Mouse (Mus musculus) cerebellum, adult 11-12 months (tissue): ENCODE measurements at regions not wholly inside any gene's neighbourhood (a gene's known extent, or its start where the extent isn't known, plus 50 kb on each side); places are given as distances from the start of the nearest gene placed in this dataset.

Source experiments
- DNase-seq: peaks from one replicate; pipeline ENCODE4 v3.0.0; 2022

- DNase-seq = peak; percentile 86
These were observed 275.3 kb upstream of the Slc24a5 start for GRCm38 (mm10) chr2:124792633-124793036.

GRCm38 (mm10) chr2:124811709-124812108 lies 256.2 kb upstream of the Slc24a5 start:
- DNase-seq = no peak

GRCm38 (mm10) chr2:124816814-124817213 lies 251.1 kb upstream of the Slc24a5 start:
- DNase-seq = no peak

GRCm38 (mm10) chr2:124819846-124820245 lies 248.1 kb upstream of the Slc24a5 start:
- DNase-seq = no peak

GRCm38 (mm10) chr2:124820821-124821220 lies 247.1 kb upstream of the Slc24a5 start:
- no peak for DNase-seq

GRCm38 (mm10) chr2:124821366-124821765 lies 246.6 kb upstream of the Slc24a5 start:
- no peak for DNase-seq

- DNase-seq = no peak
These were observed 219.1 kb upstream of the Slc24a5 start for GRCm38 (mm10) chr2:124848812-124849211.

- no peak for DNase-seq
These were observed 209.4 kb upstream of the Slc24a5 start for GRCm38 (mm10) chr2:124858504-124858903.

GRCm38 (mm10) chr2:124888209-124888608 lies 179.7 kb upstream of the Slc24a5 start:
- no peak for DNase-seq

- no peak for DNase-seq
These were observed 172.9 kb upstream of the Slc24a5 start for GRCm38 (mm10) chr2:124895002-124895401.

- no peak for DNase-seq
These were observed 164.4 kb upstream of the Slc24a5 start for GRCm38 (mm10) chr2:124903556-124903955.

- no peak for DNase-seq
These were observed 162.8 kb upstream of the Slc24a5 start for GRCm38 (mm10) chr2:124905076-124905475.

- DNase-seq = no peak
These were observed 148.8 kb upstream of the Slc24a5 start for GRCm38 (mm10) chr2:124918986-124919761.

GRCm38 (mm10) chr2:124919762-124920255 lies 148.1 kb upstream of the Slc24a5 start:
- DNase-seq = no peak

GRCm38 (mm10) chr2:124920265-124920664 lies 147.7 kb upstream of the Slc24a5 start:
- no peak for DNase-seq

- peak; percentile 12 for DNase-seq
These were observed 139.8 kb upstream of the Slc24a5 start for GRCm38 (mm10) chr2:124927882-124928758.

GRCm38 (mm10) chr2:124928759-124929113 lies 139.2 kb upstream of the Slc24a5 start:
- no peak for DNase-seq

- no peak for DNase-seq
These were observed 137.2 kb upstream of the Slc24a5 start for GRCm38 (mm10) chr2:124930719-124931118.

- DNase-seq = peak; percentile 70
These were observed 135.4 kb upstream of the Slc24a5 start for GRCm38 (mm10) chr2:124932566-124932965.

GRCm38 (mm10) chr2:124933876-124934275 lies 134.0 kb upstream of the Slc24a5 start:
- DNase-seq = no peak

GRCm38 (mm10) chr2:124948263-124948781 lies 119.6 kb upstream of the Slc24a5 start:
- no peak for DNase-seq

GRCm38 (mm10) chr2:124948812-124949211 lies 119.1 kb upstream of the Slc24a5 start:
- no peak for DNase-seq

GRCm38 (mm10) chr2:124952212-124952611 lies 115.7 kb upstream of the Slc24a5 start:
- DNase-seq = no peak

- no peak for DNase-seq
These were observed 114.9 kb upstream of the Slc24a5 start for GRCm38 (mm10) chr2:124953015-124953414.
